Mouse (Mus musculus): Measurements from ENCODE around the gene Nacc1. TPM values are rescaled to one million over a fixed set of nuclear protein-coding genes. Genes with fewer than 3 reads are reported as not detected.

Gene Nacc1
- polyA plus RNA-seq, 1 experiment from 2014 or later: 33.8 TPM

- peak overlapping the region; percentile 60 for H3K4me2 ChIP-seq
- 11% methylated on average over 16 of the region's 16 CpGs for WGBS
- no peak for ATAC-seq (ENCODE audit: insufficient read depth)
- TF ChIP-seq CTCF (IDR thresholded peaks at IDR 0.05; ENCODE audit: low read depth): peak; percentile 87
- H3K36me3 ChIP-seq (ENCODE audit: insufficient read depth): peaks cover 32% of the 10 kb centered on the region
- H3K27me3 ChIP-seq (ENCODE audit: insufficient read depth, low read length): peaks cover 55% of the 10 kb centered on the region
- peaks cover 26% of the 10 kb centered on the region for H3K4me1 ChIP-seq (ENCODE audit: insufficient read depth)
- H3K27ac ChIP-seq (ENCODE audit: low read depth): peak overlapping the region; percentile 63
- peak overlapping the region; percentile 11; the same call in 1 of the 2 replicates for H3K9ac ChIP-seq
- H3K9me3 ChIP-seq (ENCODE audit: low read depth, low read length): no peaks in the 10 kb centered on the region
- peak overlapping the region; percentile 39 for H3K4me3 ChIP-seq (ENCODE audit: low read depth, low read length)
- DNase-seq: peak; percentile 89
These were observed 16.7 kb upstream of the Nacc1 start for GRCm38 (mm10) chr8:84704356-84704755.

GRCm38 (mm10) chr8:84703466-84704249 lies 16.0 kb upstream of the Nacc1 start:
- Histone ChIP-seq H3K9ac (peak overlapping the region; percentile 11; the same call in 1 of the 2 replicates), H3K36me3 (ENCODE audit: insufficient read depth) (peaks cover 35% of the 10 kb centered on the region), H3K9me3 (ENCODE audit: low read depth, low read length) (no peaks in the 10 kb centered on the region), H3K4me2 (peak overlapping the region; percentile 60), H3K27me3 (ENCODE audit: insufficient read depth, low read length) (peaks cover 55% of the 10 kb centered on the region), H3K4me1 (ENCODE audit: insufficient read depth) (peaks cover 21% of the 10 kb centered on the region), H3K4me3 (ENCODE audit: low read depth, low read length) (peak overlapping the region; percentile 39), H3K27ac (ENCODE audit: low read depth) (peak overlapping the region; percentile 63)
- ATAC-seq (ENCODE audit: insufficient read depth) (no peak), DNase-seq (peak; percentile 21)
- 17% methylated on average over 38 of the region's 38 CpGs for WGBS
- no peak for TF ChIP-seq CTCF (IDR thresholded peaks at IDR 0.05; ENCODE audit: low read depth)

DNA sequence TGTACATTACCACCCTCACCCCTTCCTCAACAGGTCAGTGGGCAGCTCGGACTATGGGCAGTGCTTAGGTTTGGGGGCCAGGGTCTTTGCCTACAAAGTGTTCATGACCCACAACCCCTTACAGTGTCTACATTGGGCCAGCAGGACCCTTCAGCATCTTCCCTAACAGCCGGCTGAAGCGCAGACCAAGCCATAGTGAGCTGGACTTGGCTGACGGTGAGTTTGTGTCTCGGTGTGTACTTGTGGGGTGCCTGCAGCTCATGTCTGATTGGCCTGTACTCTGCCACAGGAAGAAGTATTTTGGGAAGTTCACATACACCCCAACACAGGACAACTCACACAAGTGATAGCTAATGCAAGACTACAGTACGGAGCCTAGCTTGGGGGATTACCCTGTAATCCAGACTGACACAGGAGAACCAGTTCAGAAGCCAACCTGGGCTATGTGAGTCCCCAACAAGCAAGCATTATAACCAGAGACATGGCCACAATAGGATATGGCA lies 15.4 kb upstream of the Nacc1 start:
- Histone ChIP-seq H3K4me3 (ENCODE audit: low read depth, low read length) (peak overlapping the region; percentile 39), H3K27me3 (ENCODE audit: insufficient read depth, low read length) (peaks cover 52% of the 10 kb centered on the region), H3K4me1 (ENCODE audit: insufficient read depth) (peaks cover 19% of the 10 kb centered on the region), H3K9ac (no peak overlapping the region), H3K9me3 (ENCODE audit: low read depth, low read length) (no peaks in the 10 kb centered on the region), H3K4me2 (peak overlapping the region; percentile 60), H3K36me3 (ENCODE audit: insufficient read depth) (peaks cover 38% of the 10 kb centered on the region), H3K27ac (ENCODE audit: low read depth) (peak overlapping the region; percentile 44)
- 79% methylated on average over 6 of the region's 6 CpGs for WGBS
- no peak for TF ChIP-seq CTCF (IDR thresholded peaks at IDR 0.05; ENCODE audit: low read depth)
- DNase-seq: no peak
- no peak for ATAC-seq (ENCODE audit: insufficient read depth)

DNA sequence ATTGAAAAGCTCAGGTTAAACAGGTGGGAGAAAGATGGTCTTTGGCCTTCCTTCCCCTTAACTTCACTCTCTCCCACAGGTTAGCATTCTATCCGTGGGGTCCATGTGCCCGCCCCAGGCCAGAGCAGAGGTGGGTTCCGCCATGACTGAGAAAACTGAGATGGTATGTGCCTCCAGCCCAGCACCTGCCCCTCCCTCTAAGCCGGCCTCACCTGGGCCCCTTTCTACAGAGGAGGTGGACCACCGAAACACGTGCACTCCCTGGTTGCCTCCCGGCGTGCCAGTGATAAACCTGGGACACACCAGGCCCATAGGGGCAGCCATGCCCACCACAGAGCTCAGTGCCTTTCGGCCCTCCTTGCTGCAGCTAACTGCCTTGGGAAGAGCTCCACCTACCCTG lies 14.9 kb upstream of the Nacc1 start:
- H3K27ac ChIP-seq (ENCODE audit: low read depth): no peak overlapping the region
- 73% methylated on average over 9 of the region's 9 CpGs for WGBS
- ATAC-seq (ENCODE audit: insufficient read depth): no peak
- no peak for TF ChIP-seq CTCF (IDR thresholded peaks at IDR 0.05; ENCODE audit: low read depth)
- no peaks in the 10 kb centered on the region for H3K9me3 ChIP-seq (ENCODE audit: low read depth, low read length)
- peaks cover 48% of the 10 kb centered on the region for H3K27me3 ChIP-seq (ENCODE audit: insufficient read depth, low read length)
- peaks cover 38% of the 10 kb centered on the region for H3K36me3 ChIP-seq (ENCODE audit: insufficient read depth)
- peak overlapping the region; percentile 60 for H3K4me2 ChIP-seq
- no peak for DNase-seq
- H3K4me1 ChIP-seq (ENCODE audit: insufficient read depth): peaks cover 14% of the 10 kb centered on the region
- peak overlapping the region; percentile 39 for H3K4me3 ChIP-seq (ENCODE audit: low read depth, low read length)
- H3K9ac ChIP-seq: peak overlapping the region; percentile 55; the same call in 1 of the 2 replicates

GRCm38 (mm10) chr8:84700941-84701911 lies 13.6 kb upstream of the Nacc1 start, which contains the start of gene Lyl1:
Gene Lyl1, plus strand, starts transcription at chr8:84701457.
- Histone ChIP-seq H3K9me3 (ENCODE audit: low read depth, low read length) (no peaks in the 10 kb centered on the region), H3K27me3 (ENCODE audit: insufficient read depth, low read length) (peaks cover 35% of the 10 kb centered on the region), H3K4me1 (ENCODE audit: insufficient read depth) (peaks cover 4% of the 10 kb centered on the region), H3K27ac (ENCODE audit: low read depth) (peak within 1 kb of the TSS; percentile 77), H3K4me2 (peak within 1 kb of the TSS; percentile 60), H3K4me3 (ENCODE audit: low read depth, low read length) (peak within 1 kb of the TSS; percentile 39), H3K9ac (peak within 1 kb of the TSS; percentile 55), H3K36me3 (ENCODE audit: insufficient read depth) (peaks cover 41% of the 10 kb centered on the region)
- peak; percentile 65 for ATAC-seq (ENCODE audit: insufficient read depth)
- WGBS: 7% methylated on average over 34 of the region's 34 CpGs
- DNase-seq: peak; percentile 72
- TF ChIP-seq CTCF (IDR thresholded peaks at IDR 0.05; ENCODE audit: low read depth): peak; percentile 53

- 74% methylated on average over 5 of the region's 5 CpGs for WGBS
- Histone ChIP-seq H3K27ac (ENCODE audit: low read depth) (peak overlapping the region; percentile 75), H3K36me3 (ENCODE audit: insufficient read depth) (peaks cover 41% of the 10 kb centered on the region), H3K9me3 (ENCODE audit: low read depth, low read length) (no peaks in the 10 kb centered on the region), H3K9ac (no peak overlapping the region; the same call in 1 of the 2 replicates), H3K4me3 (ENCODE audit: low read depth, low read length) (no peak overlapping the region), H3K27me3 (ENCODE audit: insufficient read depth, low read length) (peaks cover 30% of the 10 kb centered on the region), H3K4me1 (ENCODE audit: insufficient read depth) (peaks cover 2% of the 10 kb centered on the region), H3K4me2 (no peak overlapping the region)
- DNase-seq: no peak
- TF ChIP-seq CTCF (IDR thresholded peaks at IDR 0.05; ENCODE audit: low read depth): no peak
- ATAC-seq (ENCODE audit: insufficient read depth): no peak
These were observed 12.9 kb upstream of the Nacc1 start for GRCm38 (mm10) chr8:84700526-84700925.

Measured in lung, embryonic 14.5 days (tissue).